Mouse (Mus musculus) CH12.LX (cell line): ENCODE measurements around the gene Ttyh3.

Experiments used
- CTCF ChIP-seq, 2 experiments: IDR thresholded peaks in 1 of 2; conservative IDR thresholded peaks in 1 of 2; 2 replicates each; pipeline ENCODE4 v1.5.1; 2011 to 2012; ENCODE audit warnings: low read depth in 2 of 2, low read length in 2 of 2, improper control_type of control experiment in 1 of 2, inconsistent platforms in 1 of 2, mild to moderate bottlenecking in 1 of 2, moderate library complexity in 1 of 2
- EP300 ChIP-seq: IDR thresholded peaks from 2 replicates; pipeline ENCODE4 v1.6.1; 2011; ENCODE audit warnings: low read length, improper control_type of control experiment
- MEF2A ChIP-seq: IDR thresholded peaks from 2 replicates; pipeline ENCODE4 v1.6.1; 2014; ENCODE audit warnings: low read depth, mild to moderate bottlenecking, inconsistent platforms, low read length, improper control_type of control experiment, borderline replicate concordance
- MYC ChIP-seq: IDR thresholded peaks from 2 replicates; pipeline ENCODE4 v1.6.1; 2011; ENCODE audit warnings: low read depth, mild to moderate bottlenecking, improper control_type of control experiment, low read length
- POLR2A ChIP-seq: IDR thresholded peaks from 2 replicates; pipeline ENCODE4 v1.6.1; 2011; ENCODE audit warnings: low read depth, mild to moderate bottlenecking, improper control_type of control experiment, low read length
- POLR2AphosphoS2 ChIP-seq: IDR thresholded peaks from 2 replicates; pipeline ENCODE4 v1.6.1; 2011; ENCODE audit warnings: low read depth, low read length, improper control_type of control experiment
- TCF12 ChIP-seq: IDR thresholded peaks from 2 replicates; pipeline ENCODE4 v1.6.1; 2014; ENCODE audit warnings: low read depth, mild to moderate bottlenecking, inconsistent platforms, low read length, improper control_type of control experiment

- TF ChIP-seq EP300 (no peak), TCF12 (no peak), POLR2AphosphoS2 (no peak), CTCF (conservative IDR thresholded peaks at IDR 0.05 in 1 of 2, IDR thresholded peaks at IDR 0.05 in 1 of 2; ENCODE audit: low read depth in 2 of 2, low read length in 2 of 2) (no peak), MEF2A (no peak), MYC (no peak), POLR2A (no peak)
These were observed 23.3 kb upstream of the Ttyh3 start for GRCm38 (mm10) chr5:140672115-140672514.
